Mouse (Mus musculus): ENCODE measurements around the gene Dync1li2.

Dync1li2 gene

GRCm38 (mm10) chr8:104379301-104379836 lies 63.5 kb downstream of the Dync1li2 start:
- DNase-seq, result no peak

DNA sequence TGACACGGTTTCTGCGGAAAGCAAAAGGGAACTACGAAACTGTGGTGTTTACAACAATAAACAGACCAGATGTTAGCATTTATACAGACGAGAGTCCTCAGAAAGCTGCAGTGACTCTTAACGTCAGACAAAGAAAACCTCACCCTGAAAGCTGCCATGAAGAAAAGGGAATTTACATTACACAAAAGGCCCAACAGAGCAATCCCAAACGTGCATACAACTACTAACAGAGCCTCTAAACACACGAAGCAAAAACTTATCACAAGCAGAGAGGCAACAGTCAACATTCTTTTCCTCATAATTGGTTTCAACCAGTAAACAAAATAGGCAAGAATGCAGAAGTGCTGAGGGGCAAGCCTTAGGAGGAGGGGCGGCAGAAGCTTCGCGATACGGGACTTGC lies 66.2 kb downstream of the Dync1li2 start:
- DNase-seq, result no peak

DNA sequence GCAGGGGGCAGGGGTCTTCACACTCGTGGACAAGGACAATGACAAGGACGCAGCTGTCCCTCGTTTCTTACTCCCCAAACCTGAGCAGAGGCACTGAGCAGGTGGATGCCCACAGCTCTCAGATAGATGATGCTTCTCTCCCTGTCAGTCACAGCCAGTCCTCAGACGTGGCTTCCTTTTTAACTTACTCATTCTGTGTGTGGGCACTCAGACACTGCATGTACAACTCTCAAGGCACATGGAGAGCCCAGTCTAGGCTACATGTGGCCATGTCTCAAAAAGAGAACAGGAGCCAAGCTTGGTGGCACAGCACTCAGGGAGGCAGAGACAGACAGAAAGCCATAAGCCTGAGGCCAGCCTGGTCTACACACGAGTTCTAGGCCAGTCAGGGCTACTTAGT lies 66.9 kb downstream of the Dync1li2 start:
- DNase-seq, result no peak

DNA sequence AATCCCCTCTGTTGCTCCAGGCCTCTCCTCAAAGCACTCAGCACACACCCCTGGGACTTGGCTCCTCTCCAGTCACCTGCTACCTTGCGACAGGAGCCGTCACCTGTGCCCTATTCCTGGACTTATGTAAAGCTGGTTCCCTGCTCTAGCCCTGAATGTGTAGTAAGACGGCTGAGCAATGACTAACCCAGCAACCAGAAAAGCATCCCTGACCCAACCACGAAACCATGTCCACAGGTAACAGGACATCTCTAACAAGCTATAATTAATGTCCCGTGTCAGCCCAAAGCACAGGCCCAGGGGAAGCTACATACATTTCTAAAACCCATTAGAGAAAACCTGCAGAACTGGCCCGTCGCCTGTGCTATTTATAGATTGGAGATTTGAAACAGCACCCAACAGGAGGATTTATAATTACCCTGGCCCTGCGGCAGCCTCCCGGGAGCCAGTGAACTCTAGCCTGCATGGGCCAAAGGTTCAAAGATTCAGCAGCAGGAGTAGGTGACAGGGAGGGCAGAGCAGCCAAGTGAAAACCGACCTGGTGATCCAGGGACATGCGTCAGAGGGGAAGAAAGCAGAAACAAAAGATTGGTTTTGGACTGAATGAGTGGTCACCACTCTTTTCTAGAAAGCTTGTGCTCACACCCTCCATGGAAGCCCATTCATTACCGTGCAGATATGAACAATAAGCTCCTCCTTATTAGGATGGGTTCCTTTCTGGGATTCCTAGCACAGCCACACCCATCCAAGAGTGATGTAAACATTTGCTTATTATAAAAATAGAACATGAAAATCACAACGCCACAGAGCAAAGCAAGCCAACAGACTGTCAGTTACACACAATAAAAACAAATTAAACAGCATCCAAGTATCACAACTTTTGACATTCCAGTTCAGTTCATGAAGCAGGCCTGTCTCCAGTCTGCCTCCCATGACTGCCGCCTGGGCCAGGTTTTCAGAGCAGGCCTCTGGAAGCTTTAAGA lies 67.7 kb downstream of the Dync1li2 start:
- DNase-seq, result peak; percentile 73

GRCm38 (mm10) chr8:104374269-104374668 lies 68.6 kb downstream of the Dync1li2 start:
- no peak for DNase-seq

- peak; percentile 58 for DNase-seq
Measured at GRCm38 (mm10) chr8:104373779-104374178, 69.1 kb downstream of the Dync1li2 start.

- no peak for DNase-seq
Measured at GRCm38 (mm10) chr8:104371121-104371520, 71.7 kb downstream of the Dync1li2 start.

DNA sequence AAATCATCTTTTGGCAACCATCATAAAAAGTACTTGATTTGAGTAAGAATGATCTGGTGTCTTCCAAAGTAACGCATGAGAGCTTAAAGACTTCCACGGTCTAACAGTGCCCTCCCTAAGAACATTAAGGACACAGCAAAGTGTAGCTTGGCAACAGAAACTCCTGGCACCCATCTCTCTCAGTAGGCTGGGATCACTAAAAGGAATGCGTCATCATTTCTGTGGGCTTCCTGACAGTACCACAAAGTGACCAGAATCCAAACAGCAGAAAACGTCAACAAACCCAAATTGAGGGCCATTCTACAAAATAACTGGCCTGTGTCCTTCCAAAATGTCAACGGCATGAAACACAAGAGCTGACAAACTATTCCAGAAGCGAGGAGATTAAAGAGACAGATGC lies 72.8 kb downstream of the Dync1li2 start:
- no peak for DNase-seq

- DNase-seq, result no peak
Measured at GRCm38 (mm10) chr8:104369591-104369990, 73.3 kb downstream of the Dync1li2 start.

All from cerebellum, adult 9-10 months (tissue).